52 mouse cellular contexts compared by ENCODE assay signal in the genomic region with DNA sequence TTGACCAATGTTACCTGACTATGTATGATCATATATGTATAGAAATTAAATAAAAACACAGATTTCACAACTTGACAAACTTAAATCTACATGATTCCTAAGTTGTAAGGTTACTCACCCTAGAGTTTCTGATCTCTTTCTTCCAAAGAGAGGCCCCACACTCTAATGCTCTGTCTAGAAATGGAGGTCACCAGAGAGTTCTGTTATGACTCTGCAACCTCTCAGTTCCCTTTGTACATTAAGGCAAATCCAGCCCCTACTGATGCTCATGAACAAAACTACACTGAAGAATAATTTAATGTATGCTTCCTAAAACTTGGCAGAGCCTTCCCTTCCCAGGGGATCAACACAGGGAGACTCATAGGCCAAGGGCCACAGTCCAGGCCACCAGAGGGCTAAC. TPM values are rescaled to one million over a fixed set of nuclear protein-coding genes. Genes with fewer than 3 reads are reported as not detected.
"Had no signal": no experiment of that assay in that cellular context is flagged by ENCODE, and none has a peak within 500 bp of the region (broad histone marks: within the 10 kb centered on the region; RNA-seq: fewer than 3 reads in every experiment).

No protein-coding gene starts in this region.

- DNase-seq: heart, postnatal 10 days; heart, postnatal 14 days; heart, postnatal 36 days; heart, postnatal 4 days; kidney, adult 11 months; kidney, adult 18-20 months; kidney, adult 2 months; kidney, adult 8-10 months; kidney, adult 9 months; kidney, postnatal 10 days; kidney, postnatal 14 days; kidney, postnatal 25 days; kidney, postnatal 36 days; layer of hippocampus, adult 9-11 months; layer of hippocampus, postnatal 36 days had no signal

- H3K27ac ChIP-seq: heart, embryonic 10.5 days; heart, embryonic 13.5 days; heart, embryonic 15.5 days; hindbrain, embryonic 10.5 days; hindbrain, embryonic 12.5 days; hindbrain, embryonic 13.5 days; hindbrain, embryonic 14.5 days; hindbrain, embryonic 15.5 days; hindbrain, postnatal 0 days; intestine, embryonic 15.5 days; kidney, embryonic 15.5 days; kidney, postnatal 0 days; layer of hippocampus, adult 2 months; left cerebral cortex, adult 2 months had no signal

- H3K9ac ChIP-seq: heart, embryonic 12.5 days; heart, embryonic 13.5 days; heart, embryonic 15.5 days; hindbrain, embryonic 12.5 days; hindbrain, embryonic 13.5 days; hindbrain, embryonic 14.5 days; hindbrain, embryonic 15.5 days; intestine, embryonic 15.5 days; kidney, embryonic 15.5 days had no signal

- H3K27me3 ChIP-seq: heart, embryonic 12.5 days; heart, embryonic 13.5 days; heart, embryonic 15.5 days; hindbrain, embryonic 12.5 days; hindbrain, embryonic 13.5 days; hindbrain, embryonic 15.5 days; intestine, embryonic 15.5 days; kidney, embryonic 15.5 days had no signal

- H3K4me1 ChIP-seq: heart, embryonic 10.5 days; heart, embryonic 12.5 days; heart, embryonic 13.5 days; heart, embryonic 15.5 days; hindbrain, embryonic 10.5 days; hindbrain, embryonic 12.5 days; hindbrain, embryonic 13.5 days; hindbrain, embryonic 15.5 days; intestine, embryonic 15.5 days; kidney, embryonic 15.5 days had no signal

- H3K4me2 ChIP-seq: heart, embryonic 11.5 days; heart, embryonic 12.5 days; heart, embryonic 13.5 days; heart, embryonic 15.5 days; hindbrain, embryonic 12.5 days; hindbrain, embryonic 13.5 days; hindbrain, embryonic 14.5 days; hindbrain, embryonic 15.5 days; intestine, embryonic 15.5 days; kidney, embryonic 15.5 days had no signal

- H3K9me3 ChIP-seq: heart, embryonic 10.5 days; heart, embryonic 15.5 days; hindbrain, embryonic 10.5 days; hindbrain, embryonic 12.5 days; hindbrain, embryonic 13.5 days; hindbrain, embryonic 15.5 days; intestine, embryonic 15.5 days; kidney, embryonic 15.5 days had no signal

- H3K36me3 ChIP-seq: heart, embryonic 10.5 days; heart, embryonic 12.5 days; heart, embryonic 13.5 days; heart, embryonic 15.5 days; hindbrain, embryonic 10.5 days; hindbrain, embryonic 12.5 days; hindbrain, embryonic 13.5 days; hindbrain, embryonic 15.5 days; intestine, embryonic 15.5 days; kidney, embryonic 15.5 days had no signal

- H3K4me3 ChIP-seq: heart, embryonic 10.5 days; heart, embryonic 12.5 days; heart, embryonic 13.5 days; heart, embryonic 15.5 days; hindbrain, embryonic 10.5 days; hindbrain, embryonic 12.5 days; hindbrain, embryonic 13.5 days; hindbrain, embryonic 15.5 days; intestine, embryonic 15.5 days; kidney, embryonic 15.5 days; layer of hippocampus, adult 2 months; left cerebral cortex, adult 2 months had no signal

RNA-seq across cellular contexts. Expression of gene Gm10770, which starts 12.8 kb away (rescaled TPM):
- total RNA-seq: heart, postnatal 10 days; heart, postnatal 14 days; heart, postnatal 25 days; heart, postnatal 36 days; heart, postnatal 4 days; hematopoietic stem cell, adult 5-6 weeks; hindbrain, postnatal 0 days; layer of hippocampus, adult 18-20 months; layer of hippocampus, adult 2 months; layer of hippocampus, adult 8-10 months; layer of hippocampus, postnatal 10 days; layer of hippocampus, postnatal 14 days; layer of hippocampus, postnatal 25 days; layer of hippocampus, postnatal 36 days; left cerebral cortex, adult 18-20 months; left cerebral cortex, adult 2 months; left cerebral cortex, adult 8-10 months had no signal
- polyA plus RNA-seq: heart, embryonic 10.5 days; heart, embryonic 11.5 days; heart, embryonic 12.5 days; heart, embryonic 13.5 days; heart, embryonic 14.5 days; heart, embryonic 15.5 days; heart, embryonic 16.5 days; heart, postnatal 0 days; hindbrain, embryonic 10.5 days; hindbrain, embryonic 11.5 days; hindbrain, embryonic 12.5 days; hindbrain, embryonic 13.5 days; hindbrain, embryonic 14.5 days; hindbrain, embryonic 15.5 days; hindbrain, embryonic 16.5 days; hindbrain, postnatal 0 days; inflammation-experienced regulatory T-cells, adult 6 months; intestine, embryonic 14.5 days; intestine, embryonic 15.5 days; intestine, embryonic 16.5 days; intestine, postnatal 0 days; kidney, adult 2 months; kidney, embryonic 14.5 days; kidney, embryonic 15.5 days; kidney, embryonic 16.5 days; kidney, postnatal 0 days; large intestine, adult 2 months had no signal

RNA-seq across cellular contexts. Expression of gene Gm14139, which starts 14.9 kb away (rescaled TPM):
- total RNA-seq: heart, postnatal 10 days; heart, postnatal 14 days; heart, postnatal 25 days; heart, postnatal 36 days; heart, postnatal 4 days; hematopoietic stem cell, adult 5-6 weeks; hindbrain, postnatal 0 days; layer of hippocampus, adult 18-20 months; layer of hippocampus, adult 2 months; layer of hippocampus, adult 8-10 months; layer of hippocampus, postnatal 10 days; layer of hippocampus, postnatal 14 days; layer of hippocampus, postnatal 36 days; left cerebral cortex, adult 18-20 months; left cerebral cortex, adult 2 months had no signal
- polyA plus RNA-seq: heart, embryonic 11.5 days; heart, embryonic 12.5 days; heart, embryonic 14.5 days; heart, embryonic 15.5 days; heart, postnatal 0 days; hindbrain, embryonic 10.5 days; hindbrain, embryonic 11.5 days; hindbrain, embryonic 12.5 days; hindbrain, embryonic 13.5 days; hindbrain, embryonic 14.5 days; hindbrain, embryonic 15.5 days; hindbrain, embryonic 16.5 days; hindbrain, postnatal 0 days; intestine, embryonic 14.5 days; intestine, embryonic 15.5 days; intestine, embryonic 16.5 days; intestine, postnatal 0 days; kidney, adult 2 months; kidney, embryonic 14.5 days; kidney, embryonic 15.5 days; kidney, embryonic 16.5 days; kidney, postnatal 0 days; large intestine, adult 2 months had no signal
